8 mouse cellular contexts compared by ENCODE assay signal in the genomic region with DNA sequence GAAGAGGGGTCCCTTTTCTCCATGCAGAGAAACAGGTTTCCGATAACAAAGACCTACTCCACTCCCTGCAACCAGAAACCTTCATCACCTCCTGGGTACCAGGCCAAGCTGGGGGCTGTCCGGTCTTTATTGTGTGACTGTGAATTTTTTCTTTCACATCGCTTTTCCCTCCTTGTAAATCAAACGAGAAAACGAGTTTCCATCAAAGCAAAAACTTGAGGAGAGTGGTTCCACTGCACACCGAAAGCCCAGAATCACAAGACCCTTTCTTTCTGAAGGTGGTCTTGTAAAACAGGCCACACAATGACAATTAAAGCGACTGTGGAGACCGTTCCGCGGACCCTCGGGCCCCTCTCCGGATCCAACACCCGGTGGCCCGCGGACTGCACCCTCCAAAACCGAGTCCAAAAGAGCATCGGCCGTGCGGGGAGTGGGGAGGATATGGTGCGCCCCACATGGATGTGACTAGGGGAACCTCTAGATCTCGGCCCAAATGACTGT. TPM values are rescaled to one million over a fixed set of nuclear protein-coding genes. Genes with fewer than 3 reads are reported as not detected.
DNase-seq lines count a peak whose midpoint lies in the region; ATAC-seq lines count a peak whose summit lies in the region.

No protein-coding gene starts in this region.

- intact Hi-C loops in heart, postnatal 36 days (cut with DNase I): loop anchor here (1.0 to 2.0 kb wide), 2 partner anchors 16 to 49 kb away; no protein-coding TSS in a partner anchor
- intact Hi-C loops in left cerebral cortex, postnatal 14 days (cut with DNase I): no loop called here

- peak overlapping the region; percentile 85 for H3K27ac ChIP-seq in embryonic facial prominence, embryonic 12.5 days
- H3K27ac ChIP-seq in intestine, embryonic 15.5 days: peak overlapping the region; percentile 66
- peak overlapping the region; percentile 64 for H3K27ac ChIP-seq in neural tube, embryonic 11.5 days (ENCODE audit: low read depth, low read length)

- H3K4me3 ChIP-seq in embryonic facial prominence, embryonic 12.5 days: peak overlapping the region; percentile 81
- peak overlapping the region; percentile 62 for H3K4me3 ChIP-seq in intestine, embryonic 15.5 days (replicated peaks)
- H3K4me3 ChIP-seq in neural tube, embryonic 11.5 days (ENCODE audit: low read depth, low read length): peak overlapping the region; percentile 84

- H3K4me1 ChIP-seq in embryonic facial prominence, embryonic 12.5 days: peaks cover 23% of the 10 kb centered on the region
- H3K4me1 ChIP-seq in intestine, embryonic 15.5 days (replicated peaks): peaks cover 19% of the 10 kb centered on the region; the same call in 1 of the 2 replicates
- H3K4me1 ChIP-seq in neural tube, embryonic 11.5 days (ENCODE audit: control insufficient read depth, insufficient read depth, low read length): peaks cover 19% of the 10 kb centered on the region

- peak overlapping the region; percentile 70 for H3K4me2 ChIP-seq in embryonic facial prominence, embryonic 12.5 days (replicated peaks)
- peak overlapping the region; percentile 87 for H3K4me2 ChIP-seq in intestine, embryonic 15.5 days (replicated peaks)
- peak overlapping the region; percentile 45 for H3K4me2 ChIP-seq in neural tube, embryonic 11.5 days (ENCODE audit: low read depth)

- H3K9ac ChIP-seq in embryonic facial prominence, embryonic 12.5 days: peak overlapping the region; percentile 91
- peak overlapping the region; percentile 79 for H3K9ac ChIP-seq in intestine, embryonic 15.5 days
- H3K9ac ChIP-seq in neural tube, embryonic 11.5 days (ENCODE audit: low read length): peak overlapping the region; percentile 96

- no peaks in the 10 kb centered on the region for H3K27me3 ChIP-seq in embryonic facial prominence, embryonic 12.5 days
- H3K27me3 ChIP-seq in intestine, embryonic 15.5 days (replicated peaks): no peaks in the 10 kb centered on the region; the same call in 1 of the 2 replicates
- no peaks in the 10 kb centered on the region for H3K27me3 ChIP-seq in neural tube, embryonic 11.5 days (ENCODE audit: control insufficient read depth, insufficient read depth, low read length)

- peak; percentile 56 for ATAC-seq in CD4-positive, CD25-positive, alpha-beta regulatory T cell, adult 4 months
- peak; percentile 30 for ATAC-seq in embryonic facial prominence, embryonic 12.5 days (ENCODE audit: insufficient number of reproducible peaks, insufficient read depth, low FRiP score, low TSS enrichment)
- ATAC-seq in intestine, embryonic 15.5 days: peak; percentile 57
- ATAC-seq in neural tube, embryonic 11.5 days (ENCODE audit: insufficient read depth, low FRiP score, low TSS enrichment): peak; percentile 51

- under 1% methylated on average over 21 of the region's 21 CpGs for WGBS in embryonic facial prominence, embryonic 12.5 days
- 1% methylated on average over 21 of the region's 21 CpGs for whole genome bisulfite sequencing in intestine, embryonic 15.5 days
- 0% methylated on average over 21 of the region's 21 CpGs for WGBS in neural tube, embryonic 11.5 days

- peaks cover 6% of the 10 kb centered on the region for H3K36me3 ChIP-seq in embryonic facial prominence, embryonic 12.5 days
- H3K36me3 ChIP-seq in intestine, embryonic 15.5 days: no peaks in the 10 kb centered on the region
- H3K36me3 ChIP-seq in neural tube, embryonic 11.5 days (ENCODE audit: control insufficient read depth, insufficient read depth, low read length): no peaks in the 10 kb centered on the region

- DNase-seq in heart, adult 18-20 months: peak; percentile 12 to 54
- no peak for DNase-seq in heart, postnatal 36 days
- DNase-seq in neural tube, embryonic 11.5 days (ENCODE audit: low spot score): peak; percentile 27
- DNase-seq in left cerebral cortex, postnatal 14 days (ENCODE audit: low spot score in 2 of 2): no peak
- no peak for DNase-seq in cerebellum, postnatal 25 days

- H3K9me3 ChIP-seq in embryonic facial prominence, embryonic 12.5 days: no peaks in the 10 kb centered on the region
- H3K9me3 ChIP-seq in intestine, embryonic 15.5 days: no peaks in the 10 kb centered on the region
- no peaks in the 10 kb centered on the region for H3K9me3 ChIP-seq in neural tube, embryonic 11.5 days (ENCODE audit: control insufficient read depth, low read length)

RNA-seq across cellular contexts. Expression of a gene that starts 0.6 kb away (rescaled TPM):
- total RNA-seq in heart, adult 18-20 months (2021): 10 to 100 TPM; 20.6 to 22.6 TPM
- 10 to 100 TPM; 20.0 to 25.3 TPM for total RNA-seq in heart, postnatal 36 days (2021)
- polyA plus RNA-seq in CD4-positive, CD25-positive, alpha-beta regulatory T cell, adult 4 months (2017; shearing (Covaris generic)): 10 to 100 TPM; 21.4 to 25.0 TPM
- polyA plus RNA-seq in embryonic facial prominence, embryonic 12.5 days (2016; fragmentation: Nextera tagmentation; extraction: Ambion mirVana): 104 and 108 TPM in 2 replicates
- 46.1 and 50.0 TPM in 2 replicates for polyA plus RNA-seq in intestine, embryonic 15.5 days (2015; fragmentation: Nextera tagmentation; extraction: Ambion mirVana)
- 134 and 146 TPM in 2 replicates for polyA plus RNA-seq in neural tube, embryonic 11.5 days (2014; fragmentation: Nextera tagmentation; extraction: Ambion mirVana)
- total RNA-seq in left cerebral cortex, postnatal 14 days (2021): 1 to 10 TPM; 5.8 to 6.7 TPM

Comparison
In these comparisons a context has a peak if more than half of its experiments do, and no peak if none do; other contexts are left out.
1. DNase-seq: peak in heart, adult 18-20 months (2 of 2) and neural tube, embryonic 11.5 days (single experiment); none in heart, postnatal 36 days (0 of 2), left cerebral cortex, postnatal 14 days (0 of 2) and cerebellum, postnatal 25 days (0 of 2).
2. Peak in every context shown above with its lines, with median percentiles within 50 percentile points of each other: ATAC-seq, H3K27ac ChIP-seq, H3K4me2 ChIP-seq, H3K4me3 ChIP-seq and H3K9ac ChIP-seq.